Mouse (Mus musculus): Measurements from ENCODE around the gene Gm2663. TPM values are rescaled to one million over a fixed set of nuclear protein-coding genes. Genes with fewer than 3 reads are reported as not detected.
"Not testable (repeated sequence)": the region's sequence is repeated elsewhere in the genome, so short reads cannot be mapped to it uniquely, and the experiment has no call there.

Gene Gm2663
- polyA plus RNA-seq, 1 experiment from 2014 or later: not detected

DNA sequence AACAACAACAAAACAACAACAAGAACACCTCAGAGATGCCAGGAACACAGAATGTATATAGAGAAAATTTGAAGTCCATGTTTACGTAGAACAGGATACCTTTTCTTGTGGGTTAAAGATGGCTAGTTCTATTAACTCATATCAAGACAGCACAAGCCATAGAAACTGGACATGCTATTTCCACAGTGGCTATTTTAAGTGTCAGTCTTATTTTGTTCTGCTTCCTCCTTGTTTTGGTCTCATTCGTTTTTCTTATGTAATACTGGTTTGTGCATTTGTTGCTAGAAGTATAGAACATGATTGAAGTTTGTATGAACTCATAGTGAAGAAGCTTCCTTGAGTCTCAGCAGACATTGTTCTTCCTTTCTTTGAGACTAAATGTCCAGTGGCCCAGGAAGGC lies 19.9 kb upstream of the Gm2663 start:
- Histone ChIP-seq H3K4me2 (no peak overlapping the region), H3K4me3 (replicated peaks) (no peak overlapping the region), H3K4me1 (no peaks in the 10 kb centered on the region), H3K36me3 (no peaks in the 10 kb centered on the region), H3K27me3 (no peaks in the 10 kb centered on the region), H3K9ac (no peak overlapping the region), H3K9me3 (replicated peaks) (no peaks in the 10 kb centered on the region), H3K27ac (no peak overlapping the region)
- no peak for ATAC-seq (replicated peaks; ENCODE audit: low FRiP score)
- WGBS: 93% methylated on average over 2 of the region's 2 CpGs

DNA sequence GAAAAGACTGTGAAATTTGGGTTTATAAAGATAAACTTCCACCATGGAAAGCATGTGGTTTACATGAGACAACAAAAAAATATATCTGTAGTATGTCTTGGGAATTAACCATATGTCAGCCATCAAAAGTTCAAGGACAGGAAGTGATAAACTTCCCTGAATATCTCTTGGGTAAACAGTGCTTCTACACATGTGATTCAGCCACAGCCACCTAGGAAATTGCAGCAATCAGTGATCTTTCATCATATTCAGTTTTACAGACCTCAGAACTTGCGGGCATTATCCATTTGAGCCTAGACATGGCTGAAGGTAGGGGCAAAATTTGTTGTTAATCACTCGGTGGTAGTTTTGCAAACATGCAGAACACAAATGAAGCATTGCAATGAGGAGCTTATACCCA lies 19.4 kb upstream of the Gm2663 start:
- Histone ChIP-seq H3K9me3 (replicated peaks) (no peaks in the 10 kb centered on the region), H3K27me3 (no peaks in the 10 kb centered on the region), H3K4me2 (no peak overlapping the region), H3K36me3 (no peaks in the 10 kb centered on the region), H3K27ac (no peak overlapping the region), H3K4me1 (no peaks in the 10 kb centered on the region), H3K4me3 (replicated peaks) (no peak overlapping the region), H3K9ac (no peak overlapping the region)
- no peak for ATAC-seq (replicated peaks; ENCODE audit: low FRiP score)
- WGBS: 68% methylated on average over 2 of the region's 2 CpGs

DNA sequence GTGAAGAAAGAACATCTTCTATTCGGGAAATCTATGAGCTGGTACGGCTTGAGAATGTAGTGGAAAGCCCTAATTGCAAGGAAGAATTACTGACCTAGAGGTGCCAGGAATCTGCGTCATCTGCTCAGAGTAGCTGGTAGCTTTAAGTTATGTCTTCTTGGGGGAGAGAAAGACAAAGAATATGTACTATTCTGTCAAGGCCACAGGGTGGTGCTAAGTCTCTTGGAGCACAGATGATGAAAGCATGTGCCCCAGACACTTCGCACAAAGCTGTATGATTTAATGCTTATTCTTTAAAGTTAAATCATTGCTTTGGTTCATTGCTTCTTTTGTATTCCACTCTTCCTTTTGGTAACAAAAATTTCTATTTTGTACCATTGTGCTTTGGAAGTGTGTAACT lies 15.8 kb upstream of the Gm2663 start:
- Histone ChIP-seq H3K4me3 (replicated peaks) (no peak overlapping the region), H3K4me1 (no peaks in the 10 kb centered on the region), H3K27me3 (no peaks in the 10 kb centered on the region), H3K9me3 (replicated peaks) (no peaks in the 10 kb centered on the region), H3K27ac (no peak overlapping the region), H3K9ac (no peak overlapping the region), H3K36me3 (no peaks in the 10 kb centered on the region), H3K4me2 (no peak overlapping the region)
- 56% methylated on average over 4 of the region's 4 CpGs for WGBS
- no peak for ATAC-seq (replicated peaks; ENCODE audit: low FRiP score)

DNA sequence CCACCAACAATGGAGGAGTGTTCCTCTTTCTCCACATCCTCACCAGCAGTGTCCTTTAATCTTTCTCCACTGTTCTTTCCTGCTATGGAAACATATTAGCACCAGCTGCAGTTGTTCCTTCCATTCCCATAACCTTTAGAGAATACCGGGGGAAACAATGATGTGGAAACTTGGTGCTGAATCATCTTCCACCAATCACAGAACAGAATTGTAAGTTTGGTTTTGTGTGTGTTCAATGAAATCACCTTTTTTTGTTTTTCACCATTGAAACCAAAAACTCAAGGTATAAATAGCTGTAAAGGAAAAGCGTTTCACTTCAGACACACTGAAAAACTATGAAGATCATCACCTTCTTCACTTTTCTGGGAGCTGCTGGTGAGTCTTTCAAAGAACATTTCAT lies 34.8 kb downstream of the Gm2663 start, which contains the start of gene 1810009J06Rik:
Gene 1810009J06Rik (plus strand): TSS at position 301 of the 400 bp plus-strand sequence.
- whole genome bisulfite sequencing: 92% methylated on average over 2 of the region's 2 CpGs
- not testable (repeated sequence) for H3K9ac ChIP-seq; ATAC-seq (replicated peaks; ENCODE audit: low FRiP score)

DNA sequence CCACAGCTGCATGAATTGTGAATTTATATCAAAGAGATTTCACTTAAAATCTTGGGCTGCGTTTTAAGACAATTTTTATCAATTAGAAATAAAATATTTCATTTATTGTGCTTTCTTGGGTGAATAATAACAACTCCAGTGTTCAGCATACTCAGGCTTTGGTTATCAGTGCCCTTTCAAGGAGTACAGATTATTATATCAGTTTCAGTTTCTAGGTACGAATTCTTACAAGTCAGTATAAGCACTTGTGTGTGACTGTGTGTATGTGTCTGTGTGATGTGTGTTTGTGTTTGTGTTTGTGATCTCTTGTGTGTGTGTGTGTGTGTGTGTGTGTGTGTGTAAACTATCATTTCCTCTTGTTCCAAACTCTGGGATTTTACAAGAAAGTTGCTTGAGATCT lies 45.6 kb downstream of the Gm2663 start:
- H3K27me3 ChIP-seq: no peaks in the 10 kb centered on the region
- no peaks in the 10 kb centered on the region for H3K4me1 ChIP-seq
- 74% methylated on average over 2 of the region's 2 CpGs for WGBS
- H3K36me3 ChIP-seq: no peaks in the 10 kb centered on the region
- no peak for ATAC-seq (replicated peaks; ENCODE audit: low FRiP score)
- no peak overlapping the region for H3K4me3 ChIP-seq (replicated peaks)
- H3K4me2 ChIP-seq: no peak overlapping the region
- H3K9me3 ChIP-seq (replicated peaks): 0 out of 2 replicates have a peak, but pooled peaks cover 2% of the 10 kb centered on the region
- no peak overlapping the region for H3K27ac ChIP-seq
- no peak overlapping the region for H3K9ac ChIP-seq

More for the DNA sequence above, 34.8 kb downstream of the Gm2663 start, which contains the start of gene 1810009J06Rik:
- H3K27me3 ChIP-seq; H3K4me2 ChIP-seq; H3K36me3 ChIP-seq; H3K4me3 ChIP-seq (replicated peaks); H3K4me1 ChIP-seq; H3K9me3 ChIP-seq (replicated peaks); H3K27ac ChIP-seq: not testable (repeated sequence)

DNA sequence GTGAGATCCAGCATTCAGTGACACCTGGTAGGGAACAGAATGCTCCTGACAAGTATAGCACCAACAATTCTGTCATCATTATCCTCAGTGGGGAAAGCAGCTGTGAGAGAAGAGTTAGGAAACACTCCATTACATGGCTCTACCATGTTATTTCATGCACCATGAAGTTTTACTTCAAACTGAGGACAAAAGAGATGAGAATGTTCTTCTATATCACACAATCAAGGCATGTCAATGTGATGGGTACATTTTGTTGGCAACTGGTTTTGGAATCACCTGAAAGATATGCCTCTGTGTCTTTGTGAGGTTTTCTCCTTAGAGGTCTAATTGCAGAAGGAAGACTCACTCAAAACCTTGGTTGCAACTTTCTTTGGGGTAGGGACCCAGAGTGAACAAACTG lies 47.5 kb downstream of the Gm2663 start, which contains the start of gene Gm4744:
Gene Gm4744 (minus strand): TSS at position 101 of the 400 bp plus-strand sequence.
- Histone ChIP-seq H3K4me1 (no peaks in the 10 kb centered on the region), H3K4me2 (no peak within 1 kb of the TSS), H3K27ac (no peak within 1 kb of the TSS), H3K9ac (no peak within 1 kb of the TSS), H3K4me3 (replicated peaks) (no peak within 1 kb of the TSS), H3K27me3 (no peaks in the 10 kb centered on the region), H3K9me3 (replicated peaks) (no peaks in the 10 kb centered on the region), H3K36me3 (no peaks in the 10 kb centered on the region)
- no peak for ATAC-seq (replicated peaks; ENCODE audit: low FRiP score)

Other genes with a start within 250 kb of the Gm2663 start
- gene Moxd2, start 112.0 kb downstream of the Gm2663 start, polyA plus RNA-seq (2015; fragmentation: Nextera tagmentation; extraction: Ambion mirVana): not detected in 2 replicates
- gene Prss58, start 99.1 kb downstream of the Gm2663 start, polyA plus RNA-seq (2015; fragmentation: Nextera tagmentation; extraction: Ambion mirVana): not detected in 2 replicates
- gene 1700074P13Rik, start 58.9 kb downstream of the Gm2663 start, polyA plus RNA-seq (2015; fragmentation: Nextera tagmentation; extraction: Ambion mirVana): not detected in 2 replicates
- gene Gm4744, start 47.6 kb downstream of the Gm2663 start, polyA plus RNA-seq (2015; fragmentation: Nextera tagmentation; extraction: Ambion mirVana): not detected in 2 replicates
- not detected in 2 replicates for gene 1810009J06Rik, start 34.7 kb downstream of the Gm2663 start, polyA plus RNA-seq (2015; fragmentation: Nextera tagmentation; extraction: Ambion mirVana)
- gene 2210010C04Rik, start 36.0 kb upstream of the Gm2663 start, polyA plus RNA-seq (2015; fragmentation: Nextera tagmentation; extraction: Ambion mirVana): not detected in 2 replicates

All from kidney, embryonic 15.5 days (tissue).